Mouse (Mus musculus) brain, embryonic 14.5 days (tissue): ENCODE data around the gene Arpp21.

ENCODE experiments used
- CTCF ChIP-seq: fragments of 200-500 bp; IDR thresholded peaks from 2 replicates; pipeline ENCODE4 v1.5.1; 2012; ENCODE audit warnings: inconsistent platforms, mild to moderate bottlenecking, moderate library complexity, borderline replicate concordance; ENCODE audit not compliant: insufficient read depth, insufficient read length; ENCODE audit errors: extremely low read depth
- POLR2A ChIP-seq: fragments of 200-500 bp; IDR thresholded peaks from 2 replicates; pipeline ENCODE4 v1.6.1; 2012; ENCODE audit warnings: mild to moderate bottlenecking, inconsistent platforms, borderline replicate concordance; ENCODE audit not compliant: poor library complexity, insufficient read depth, insufficient read length, severe bottlenecking; ENCODE audit errors: extremely low read depth

- TF ChIP-seq CTCF, result no peak
- no peak for TF ChIP-seq POLR2A
Measured at GRCm38 (mm10) chr9:112251339-112251738, 15.6 kb upstream of the Arpp21 start.
